Mouse (Mus musculus) kidney, adult 2 months (tissue): ENCODE results near the gene Gm20708. TPM values are rescaled to one million over a fixed set of nuclear protein-coding genes. Genes with fewer than 3 reads are reported as not detected.

Source experiments
- DNase-seq: peaks from one replicate; pipeline ENCODE4 v3.0.0; 2021
- H3K27ac ChIP-seq: fragments of 200-500 bp; 2 replicates; pipeline ENCODE4 v1.5.1; 2012; ENCODE audit warnings: low read depth, low read length, control low read depth, inconsistent platforms; ENCODE audit not compliant: insufficient read depth
- H3K27me3 ChIP-seq: fragments of 200-500 bp; replicated peaks from 2 replicates; pipeline ENCODE4 v1.6.1; 2012; ENCODE audit warnings: mild to moderate bottlenecking, moderate library complexity, low read length, inconsistent platforms; ENCODE audit not compliant: control insufficient read depth, insufficient read depth
- H3K36me3 ChIP-seq: fragments of 200-500 bp; 2 replicates; pipeline ENCODE4 v1.6.1; 2012; ENCODE audit warnings: mild to moderate bottlenecking, moderate library complexity, low read length, inconsistent platforms; ENCODE audit not compliant: control insufficient read depth, insufficient read depth
- H3K4me1 ChIP-seq: fragments of 200-500 bp; 2 replicates; pipeline ENCODE4 v1.6.1; 2011; ENCODE audit warnings: low read length; ENCODE audit not compliant: control insufficient read depth, insufficient read depth
- H3K4me3 ChIP-seq: fragments of 200-500 bp; 2 replicates; pipeline ENCODE4 v1.5.1; 2011; ENCODE audit warnings: mild to moderate bottlenecking, low read depth, low read length, control low read depth; ENCODE audit not compliant: insufficient read depth
- CTCF ChIP-seq: fragments of 200-500 bp; conservative IDR thresholded peaks from 2 replicates; pipeline ENCODE4 v1.5.1; 2011; ENCODE audit warnings: low read depth, mild to moderate bottlenecking, control low read depth, low read length, moderate library complexity, mixed read lengths; ENCODE audit not compliant: insufficient read depth, insufficient read length
- POLR2A ChIP-seq: fragments of 200-500 bp; IDR thresholded peaks from one replicate; pipeline ENCODE4 v1.6.1; 2011; ENCODE audit warnings: low read depth, low read length, control low read depth
- WGBS: fragments of 180-500 bp; shearing (Covaris S2); methylation state at CpG from one replicate; pipeline ENCODE4 v1.1.7; 2018; 5-methylcytosine and 5-hydroxymethylcytosine counted together
- polyA plus RNA-seq: library from polyadenylated mRNA; depleted of rRNA; stranded (reverse); fragments of >200 nt; gene quantifications from 2 replicates; pipeline ENCODE4 v1.2.3, GENCODE M21; 2012; rRNA removed

Gene Gm20708
- polyA plus RNA-seq, 1 experiment: 0.22 TPM

DNA sequence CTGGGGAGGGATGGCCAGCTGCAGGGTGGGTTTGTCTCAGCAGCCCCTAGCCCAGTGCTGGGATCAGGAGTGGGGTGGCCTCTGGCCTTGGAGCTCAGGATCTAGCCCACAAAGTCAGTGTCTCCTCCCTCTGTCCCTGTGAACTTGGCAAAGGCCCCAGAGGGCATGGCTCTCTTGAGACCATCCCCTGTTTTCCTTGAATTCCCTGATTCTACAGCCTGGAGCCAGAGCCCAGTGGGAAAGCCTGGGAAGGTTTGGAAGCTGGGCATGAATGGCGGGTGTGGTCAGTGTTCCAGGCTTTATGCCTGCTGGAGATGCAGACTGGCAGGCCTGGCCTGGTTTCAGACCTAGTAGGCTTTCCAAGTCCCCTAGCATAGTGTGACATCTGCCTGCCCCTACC, 72.7 kb downstream of the Gm20708 start:
- no peak overlapping the region for H3K4me3 ChIP-seq
- peaks cover 12% of the 10 kb centered on the region for H3K4me1 ChIP-seq
- no peaks in the 10 kb centered on the region for H3K27me3 ChIP-seq
- 74% methylated on average over 1 of the region's 1 CpGs for WGBS
- H3K27ac ChIP-seq: no peak overlapping the region
- TF ChIP-seq CTCF: no peak
- TF ChIP-seq POLR2A: no peak
- DNase-seq: peak; percentile 64
- H3K36me3 ChIP-seq: no peaks in the 10 kb centered on the region

DNA sequence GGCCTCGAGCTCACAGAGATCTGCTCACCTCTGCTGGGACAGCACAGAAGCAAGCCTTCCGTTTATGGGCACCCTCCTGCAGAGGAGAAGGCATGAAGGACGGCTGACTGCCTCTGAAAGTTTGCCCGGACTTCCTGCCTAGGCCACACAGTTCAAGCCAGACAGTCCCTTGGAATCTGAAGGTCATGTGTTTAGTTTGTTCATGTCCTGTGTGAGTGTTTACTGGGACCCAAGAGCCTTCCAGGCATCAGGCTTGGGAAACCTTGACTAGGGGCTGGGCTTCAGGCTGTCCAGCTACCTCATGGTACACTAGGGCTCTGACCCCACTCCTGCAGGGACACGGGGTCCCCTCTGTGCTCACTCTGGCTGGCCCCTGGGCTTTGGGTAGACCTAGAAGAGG, 76.5 kb downstream of the Gm20708 start:
- DNase-seq: peak; percentile 53
- Histone ChIP-seq H3K4me1 (peaks cover 4% of the 10 kb centered on the region; the same call in 1 of the 2 replicates), H3K27ac (no peak overlapping the region), H3K36me3 (no peaks in the 10 kb centered on the region), H3K4me3 (no peak overlapping the region), H3K27me3 (no peaks in the 10 kb centered on the region)
- WGBS: 32% methylated on average over 5 of the region's 5 CpGs
- TF ChIP-seq CTCF (no peak), POLR2A (no peak)

DNA sequence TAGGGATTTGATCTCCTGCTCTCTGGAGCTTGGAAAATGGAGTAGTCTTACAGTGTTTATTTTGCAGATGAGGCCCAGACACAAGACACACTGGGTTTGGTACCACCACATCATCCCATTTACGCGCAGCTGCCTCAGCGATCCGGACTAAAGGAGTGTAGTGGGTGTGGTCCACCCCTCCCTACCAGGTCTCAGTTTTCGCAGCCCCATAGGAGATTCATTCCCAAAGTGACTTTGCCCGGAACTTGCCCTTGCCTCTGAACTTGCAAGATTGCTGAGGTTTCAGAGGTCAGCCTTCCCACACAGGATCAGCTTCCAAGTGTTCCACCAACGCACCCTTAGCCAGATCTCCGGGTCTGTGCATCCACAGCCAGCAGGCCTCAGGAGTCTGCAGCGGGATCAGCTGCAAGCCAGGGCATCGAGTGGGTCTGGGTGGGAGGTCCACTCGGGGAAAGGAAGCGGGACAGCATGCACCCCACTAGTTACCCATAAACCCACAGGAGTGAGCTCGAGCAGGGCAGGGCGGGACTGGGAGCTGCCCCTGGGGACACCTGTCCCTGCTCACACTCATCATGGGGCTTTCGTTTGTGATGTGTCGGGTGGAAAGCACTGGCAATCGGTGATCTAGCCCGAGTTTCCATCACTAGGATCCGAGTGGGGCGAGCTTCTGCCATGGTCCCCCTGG, 78.8 kb downstream of the Gm20708 start:
- WGBS: 56% methylated on average over 20 of the region's 20 CpGs
- Histone ChIP-seq H3K27me3 (no peaks in the 10 kb centered on the region), H3K4me3 (no peak overlapping the region), H3K36me3 (no peaks in the 10 kb centered on the region), H3K4me1 (0 out of 2 replicates have a peak, but pooled peaks cover 4% of the 10 kb centered on the region), H3K27ac (no peak overlapping the region)
- DNase-seq: no peak
- no peak for TF ChIP-seq POLR2A
- no peak for TF ChIP-seq CTCF

DNA sequence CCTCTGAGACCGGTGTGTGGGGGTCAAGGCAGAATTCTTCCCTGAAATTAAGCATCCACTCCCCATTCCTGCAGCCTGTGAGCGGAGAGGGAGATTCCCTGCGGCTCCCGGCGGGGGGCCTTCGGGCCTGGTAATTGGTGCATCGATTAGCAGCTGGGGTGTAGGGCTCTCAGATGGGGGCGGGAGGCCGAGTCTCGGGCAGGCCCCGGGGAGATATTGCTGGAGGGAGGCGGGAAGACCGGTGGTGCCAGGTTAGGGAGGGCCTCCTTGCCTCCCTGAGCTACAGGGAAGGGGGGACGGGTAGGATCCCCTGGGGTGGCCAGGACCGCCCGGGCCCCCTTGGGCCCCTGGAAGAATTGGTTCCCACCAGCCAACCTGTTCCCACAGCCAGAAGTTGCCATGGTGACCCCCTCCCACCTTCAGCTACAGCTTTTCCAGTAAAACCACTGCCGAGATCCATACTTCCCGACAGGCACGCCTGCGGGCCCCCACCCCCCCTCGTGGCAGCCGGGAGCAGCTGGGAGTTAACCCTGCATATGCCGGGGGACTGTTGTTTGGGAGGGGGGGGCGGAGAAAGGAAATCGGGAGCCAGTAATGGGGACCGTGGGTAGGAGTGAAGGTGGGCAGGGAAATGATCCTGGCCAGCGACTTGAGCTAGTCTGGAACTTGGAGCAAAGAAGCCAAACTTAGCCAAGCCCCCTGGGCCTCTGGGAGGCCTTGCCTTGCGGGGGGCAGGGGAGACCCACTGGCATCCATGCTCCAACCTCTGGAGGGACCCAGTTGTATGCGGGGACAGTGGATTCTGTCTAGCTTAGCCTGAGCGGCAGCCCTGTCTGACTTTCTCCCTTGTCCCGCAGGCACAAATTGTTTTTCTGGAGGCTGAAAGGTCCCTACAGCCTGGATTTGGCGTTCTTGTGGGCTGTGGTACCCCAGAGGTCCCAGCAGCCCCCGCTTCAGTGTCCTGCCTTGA, 79.7 kb downstream of the Gm20708 start:
- no peak overlapping the region for H3K27ac ChIP-seq
- TF ChIP-seq CTCF (no peak), POLR2A (no peak)
- H3K27me3 ChIP-seq: no peaks in the 10 kb centered on the region
- WGBS: 36% methylated on average over 33 of the region's 33 CpGs
- 0 out of 2 replicates have a peak, but pooled peaks cover 4% of the 10 kb centered on the region for H3K4me1 ChIP-seq
- no peaks in the 10 kb centered on the region for H3K36me3 ChIP-seq
- no peak for DNase-seq
- H3K4me3 ChIP-seq: no peak overlapping the region

Other genes with a start within 250 kb of the Gm20708 start
- 14.9 and 16.8 TPM in 2 replicates for gene Tnrc6c, start 155.4 kb upstream of the Gm20708 start, polyA plus RNA-seq
- 3.3 and 5.3 TPM in 2 replicates for gene Tmc8, start 27.6 kb upstream of the Gm20708 start, polyA plus RNA-seq
- gene Tmc6, start 27.5 kb upstream of the Gm20708 start, polyA plus RNA-seq: 41.2 and 48.4 TPM in 2 replicates
- 0.09 TPM in 1 of 2 replicates, not detected in the other for gene 6030468B19Rik, start 12.0 kb upstream of the Gm20708 start, polyA plus RNA-seq
- 150 and 155 TPM in 2 replicates for gene Syngr2, start within 50 bp of the Gm20708 start, polyA plus RNA-seq
- 85.6 and 89.7 TPM in 2 replicates for gene Afmid, start 16.3 kb downstream of the Gm20708 start, polyA plus RNA-seq
- gene Tk1, start 16.4 kb downstream of the Gm20708 start, polyA plus RNA-seq: 15.5 and 15.8 TPM in 2 replicates
- gene Birc5, start 39.6 kb downstream of the Gm20708 start, polyA plus RNA-seq: 0.75 and 1.3 TPM in 2 replicates
- gene Tmem235, start 51.1 kb downstream of the Gm20708 start, polyA plus RNA-seq: 0.08 and 0.10 TPM in 2 replicates
- 14.9 and 20.1 TPM in 2 replicates for gene Tha1, start 63.8 kb downstream of the Gm20708 start, polyA plus RNA-seq
- gene Socs3, start 160.4 kb downstream of the Gm20708 start, polyA plus RNA-seq: 4.3 and 5.0 TPM in 2 replicates
- gene Pgs1, start 176.6 kb downstream of the Gm20708 start, polyA plus RNA-seq: 29.7 and 30.4 TPM in 2 replicates